Mouse (Mus musculus): ENCODE data around the gene Xpo6. TPM values are rescaled to one million over a fixed set of nuclear protein-coding genes. Genes with fewer than 3 reads are reported as not detected.

The Xpo6 gene
- polyA plus RNA-seq, 1 experiment from 2014 or later, result 35.1 TPM

DNA sequence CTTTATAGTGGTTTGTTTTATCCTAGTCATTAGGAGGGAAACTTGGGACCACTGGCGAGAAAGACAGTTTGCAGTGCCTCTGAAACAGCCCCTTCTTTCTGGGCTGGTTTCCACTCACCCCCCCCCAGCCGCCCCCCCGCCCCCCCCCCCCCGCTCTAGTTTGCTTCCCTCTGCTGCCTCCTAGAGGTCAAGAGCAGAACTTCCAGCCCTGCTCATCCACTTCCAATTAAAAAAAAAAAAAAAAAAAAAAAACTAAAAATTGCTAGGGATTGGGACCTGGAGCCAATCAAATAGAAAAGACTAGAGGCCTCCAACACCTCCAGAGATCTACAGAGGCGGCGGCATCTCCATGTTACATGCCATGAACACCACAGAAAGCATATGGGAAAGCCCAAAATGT is 112.1 kb downstream of the Xpo6 start:
- Histone ChIP-seq H3K27ac (no peak overlapping the region), H3K4me2 (no peak overlapping the region), H3K27me3 (replicated peaks) (peaks cover 19% of the 10 kb centered on the region), H3K9ac (no peak overlapping the region), H3K36me3 (no peaks in the 10 kb centered on the region), H3K4me1 (0 out of 2 replicates have a peak, but pooled peaks cover 7% of the 10 kb centered on the region), H3K4me3 (replicated peaks) (no peak overlapping the region), H3K9me3 (no peaks in the 10 kb centered on the region)
- WGBS, result 14% methylated on average over 6 of the region's 6 CpGs
- no peak for ATAC-seq (ENCODE audit: insufficient read depth, low FRiP score, low read depth)

DNA sequence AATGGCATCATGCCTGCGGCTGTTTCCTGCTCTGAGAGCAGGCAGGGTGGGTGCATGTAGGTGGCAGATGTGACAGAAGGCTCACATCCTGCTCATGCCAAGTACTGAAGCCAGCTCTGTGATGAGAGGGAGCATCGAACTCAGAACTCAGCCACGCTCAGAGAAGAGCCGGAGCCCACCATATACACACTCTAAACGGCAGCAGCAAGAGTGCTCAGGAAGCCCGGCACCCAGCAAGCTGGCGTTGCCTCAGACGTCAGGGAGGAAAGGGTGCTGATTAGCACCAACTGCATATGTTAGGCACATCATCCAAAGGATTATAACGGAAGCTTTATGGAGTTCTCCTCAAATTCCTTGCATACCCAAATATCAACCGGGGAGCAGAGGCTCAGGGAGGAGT is 112.7 kb downstream of the Xpo6 start:
- Histone ChIP-seq H3K27ac (no peak overlapping the region), H3K36me3 (no peaks in the 10 kb centered on the region), H3K4me2 (no peak overlapping the region), H3K27me3 (replicated peaks) (peaks cover 25% of the 10 kb centered on the region), H3K4me3 (replicated peaks) (no peak overlapping the region), H3K4me1 (0 out of 2 replicates have a peak, but pooled peaks cover 7% of the 10 kb centered on the region), H3K9me3 (no peaks in the 10 kb centered on the region), H3K9ac (no peak overlapping the region)
- WGBS, result 56% methylated on average over 10 of the region's 10 CpGs
- no peak for ATAC-seq (ENCODE audit: insufficient read depth, low FRiP score, low read depth)

DNA sequence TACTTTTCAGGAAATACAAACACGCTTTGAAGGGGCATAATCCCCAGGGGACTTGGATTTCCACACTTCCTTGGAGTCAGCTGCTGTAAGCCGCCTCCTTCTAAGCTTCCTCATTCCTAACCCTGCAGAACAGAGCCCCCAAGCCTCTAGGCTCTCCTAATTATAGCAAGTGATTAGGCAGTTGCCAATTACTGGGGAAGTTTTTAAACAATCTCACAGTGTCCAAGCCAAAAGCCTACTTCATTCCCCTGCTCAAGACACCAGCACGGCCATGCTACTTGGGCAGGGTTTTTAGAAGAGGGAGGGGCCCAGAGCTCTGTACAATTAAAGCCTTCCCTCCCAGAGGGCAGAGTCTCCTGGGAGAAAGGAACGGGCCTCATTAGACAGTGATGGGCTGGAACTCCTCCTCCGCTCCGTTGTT is 114.0 kb downstream of the Xpo6 start:
- 0 out of 2 replicates have a peak overlapping the region, but pooled peaks have one; percentile 13 for H3K4me2 ChIP-seq
- peak; percentile 28; the same call in 1 of the 2 replicates for ATAC-seq (ENCODE audit: insufficient read depth, low FRiP score, low read depth)
- H3K4me1 ChIP-seq, result peaks cover 18% of the 10 kb centered on the region; the same call in 1 of the 2 replicates
- 22% methylated on average over 6 of the region's 6 CpGs for WGBS
- H3K9me3 ChIP-seq, result no peaks in the 10 kb centered on the region
- no peak overlapping the region for H3K9ac ChIP-seq
- no peak overlapping the region for H3K27ac ChIP-seq
- peaks cover 37% of the 10 kb centered on the region for H3K27me3 ChIP-seq (replicated peaks)
- H3K4me3 ChIP-seq (replicated peaks), result no peak overlapping the region
- no peaks in the 10 kb centered on the region for H3K36me3 ChIP-seq

DNA sequence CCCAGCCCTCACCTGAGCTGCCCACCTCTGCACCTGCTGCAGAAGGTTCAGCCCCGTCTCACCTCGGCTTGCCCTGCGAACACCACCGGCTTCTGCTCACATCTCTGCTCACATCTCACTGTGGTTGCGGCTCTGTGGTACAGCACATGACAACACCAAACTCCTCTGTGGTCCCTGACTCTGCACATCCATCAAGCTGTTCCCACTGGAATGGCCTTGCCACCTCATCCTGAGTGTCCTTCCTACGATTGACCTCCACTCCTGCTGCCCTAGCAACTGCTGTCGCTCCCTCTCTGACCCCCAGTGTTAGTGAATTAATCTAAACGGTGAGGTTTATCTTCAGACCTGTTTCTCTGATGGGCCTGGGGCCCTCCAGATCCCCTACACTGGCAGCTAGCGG is 115.1 kb downstream of the Xpo6 start:
- Histone ChIP-seq H3K4me3 (replicated peaks) (no peak overlapping the region), H3K9ac (no peak overlapping the region), H3K9me3 (no peaks in the 10 kb centered on the region), H3K4me2 (no peak overlapping the region), H3K36me3 (no peaks in the 10 kb centered on the region), H3K4me1 (peaks cover 19% of the 10 kb centered on the region; the same call in 1 of the 2 replicates), H3K27ac (no peak overlapping the region), H3K27me3 (replicated peaks) (peaks cover 49% of the 10 kb centered on the region)
- ATAC-seq (ENCODE audit: insufficient read depth, low FRiP score, low read depth), result no peak
- 91% methylated on average over 9 of the region's 9 CpGs for WGBS

DNA sequence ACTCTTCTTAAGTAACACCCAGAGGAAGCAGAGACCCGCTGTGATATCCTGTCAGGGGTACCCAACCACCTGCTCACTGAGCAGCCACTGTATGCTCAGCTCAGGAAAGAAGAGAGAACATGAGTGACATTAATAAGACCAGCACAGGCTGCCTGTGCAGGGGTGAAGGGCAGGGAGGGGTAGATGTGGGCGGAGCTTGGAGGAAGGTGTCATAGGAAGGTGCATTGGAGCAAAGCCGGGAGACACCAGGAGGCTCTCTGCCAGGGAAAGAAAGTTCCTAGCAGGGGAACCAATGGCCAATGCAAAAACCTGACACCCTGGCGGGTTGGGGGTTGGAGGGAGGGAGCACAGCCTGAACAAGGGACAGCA is 116.3 kb downstream of the Xpo6 start:
- H3K9me3 ChIP-seq, result no peaks in the 10 kb centered on the region
- H3K4me3 ChIP-seq (replicated peaks), result no peak overlapping the region
- ATAC-seq (ENCODE audit: insufficient read depth, low FRiP score, low read depth), result no peak
- no peak overlapping the region for H3K27ac ChIP-seq
- H3K27me3 ChIP-seq (replicated peaks), result peaks cover 54% of the 10 kb centered on the region
- WGBS, result 15% methylated on average over 4 of the region's 4 CpGs
- no peak overlapping the region for H3K4me2 ChIP-seq
- no peak overlapping the region for H3K9ac ChIP-seq
- H3K4me1 ChIP-seq, result peaks cover 19% of the 10 kb centered on the region; the same call in 1 of the 2 replicates
- H3K36me3 ChIP-seq, result no peaks in the 10 kb centered on the region

DNA sequence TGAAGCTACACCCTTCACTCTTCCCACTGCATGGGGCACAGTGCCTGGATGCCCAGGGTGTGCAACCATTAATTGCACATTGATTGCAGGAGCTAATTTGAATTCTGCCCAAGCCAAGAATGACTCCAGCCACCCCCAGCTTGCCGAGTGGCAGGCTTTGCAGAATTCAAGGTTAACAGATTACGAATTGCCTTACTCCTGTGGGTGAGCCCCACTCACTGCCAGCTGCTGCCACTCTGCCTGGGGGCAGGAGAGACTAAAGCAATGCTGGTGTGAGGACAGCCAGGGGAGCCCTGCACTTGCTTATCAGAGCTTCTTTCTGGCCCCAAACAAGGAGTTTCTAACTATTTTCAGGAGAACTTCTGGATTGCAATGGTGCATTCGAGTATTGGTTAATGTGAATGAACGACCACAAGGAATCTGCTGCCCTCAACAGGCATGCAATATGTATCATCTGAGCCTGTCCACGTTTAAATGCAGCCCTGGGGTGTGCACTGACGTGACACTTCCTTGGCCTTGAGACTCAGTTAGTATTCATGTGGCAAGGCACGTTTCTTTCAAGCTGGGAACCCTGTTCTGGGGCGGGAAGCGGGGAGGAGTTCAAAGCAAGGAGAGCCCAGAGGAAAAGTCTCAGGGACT is 116.8 kb downstream of the Xpo6 start:
- H3K27me3 ChIP-seq (replicated peaks), result peaks cover 54% of the 10 kb centered on the region
- no peak overlapping the region for H3K9ac ChIP-seq
- H3K36me3 ChIP-seq, result no peaks in the 10 kb centered on the region
- WGBS, result 19% methylated on average over 9 of the region's 9 CpGs
- no peak overlapping the region for H3K4me3 ChIP-seq (replicated peaks)
- ATAC-seq (ENCODE audit: insufficient read depth, low FRiP score, low read depth), result no peak
- H3K4me1 ChIP-seq, result peaks cover 19% of the 10 kb centered on the region; the same call in 1 of the 2 replicates
- H3K27ac ChIP-seq, result no peak overlapping the region
- no peaks in the 10 kb centered on the region for H3K9me3 ChIP-seq
- no peak overlapping the region for H3K4me2 ChIP-seq

DNA sequence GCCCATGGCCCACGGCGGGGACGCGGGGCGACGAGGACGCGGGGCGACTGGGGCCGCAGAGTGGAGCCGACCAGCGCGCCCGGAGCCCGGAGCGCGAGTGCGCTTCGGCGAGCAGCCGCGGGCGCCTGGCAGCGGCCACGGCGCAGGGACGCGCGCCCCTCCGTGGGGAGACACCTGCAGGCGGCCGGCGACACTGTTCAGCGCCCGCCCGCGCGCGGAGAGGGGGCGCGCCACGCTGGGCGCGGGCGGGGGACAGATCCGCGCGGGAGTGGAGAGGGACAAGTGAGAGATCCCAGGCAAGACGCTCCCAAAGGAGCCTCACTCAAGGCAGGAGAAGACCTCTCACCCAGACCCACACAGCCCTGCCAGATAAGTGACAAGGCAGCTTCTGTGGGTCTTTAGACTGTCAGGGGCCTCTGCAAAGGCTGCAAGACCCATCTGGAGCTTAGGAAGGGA is 118.0 kb downstream of the Xpo6 start, which contains the start of gene Gsg1l:
Gene Gsg1l (minus strand): TSS at position 126 of the 456 bp plus-strand sequence.
- WGBS, result 2% methylated on average over 43 of the region's 49 CpGs
- no peaks in the 10 kb centered on the region for H3K9me3 ChIP-seq
- peaks cover 54% of the 10 kb centered on the region for H3K27me3 ChIP-seq (replicated peaks)
- 0 out of 2 replicates have a peak within 1 kb of the TSS, but pooled peaks have one; percentile 9 for H3K9ac ChIP-seq
- H3K4me3 ChIP-seq (replicated peaks), result peak within 1 kb of the TSS; percentile 53
- no peak for ATAC-seq (ENCODE audit: insufficient read depth, low FRiP score, low read depth)
- no peaks in the 10 kb centered on the region for H3K36me3 ChIP-seq
- H3K27ac ChIP-seq, result no peak within 1 kb of the TSS
- peaks cover 19% of the 10 kb centered on the region; the same call in 1 of the 2 replicates for H3K4me1 ChIP-seq
- H3K4me2 ChIP-seq, result peak within 1 kb of the TSS; percentile 96

DNA sequence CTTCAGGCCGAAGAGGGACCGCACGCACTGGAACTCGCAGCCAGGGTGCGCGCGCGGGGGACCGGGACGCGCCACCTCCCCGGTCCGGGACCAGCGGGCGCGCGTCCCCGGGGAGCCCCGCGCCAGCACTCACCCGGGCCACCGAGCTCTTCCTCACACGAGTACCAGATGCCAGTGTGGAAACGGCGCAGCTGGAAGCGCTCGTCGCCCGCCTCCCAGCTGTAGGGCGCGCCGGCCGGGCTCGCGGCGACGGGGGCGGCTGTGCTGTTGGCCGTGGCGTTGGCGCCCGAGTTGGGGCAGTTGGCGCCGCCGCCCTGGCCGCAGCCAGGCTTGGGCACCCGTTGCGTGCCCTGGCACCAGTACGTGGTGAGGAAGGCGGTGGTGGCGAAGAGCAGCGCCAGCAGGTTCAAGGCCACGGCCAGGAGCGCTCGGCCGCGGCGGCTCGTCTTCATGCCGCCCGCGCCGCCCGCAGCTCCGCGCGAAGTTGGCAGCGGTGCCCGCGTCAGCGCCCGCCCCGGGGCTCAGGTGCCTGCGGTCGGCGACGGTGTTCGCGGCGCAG is 118.5 kb downstream of the Xpo6 start:
- WGBS, result 2% methylated on average over 79 of the region's 80 CpGs
- Histone ChIP-seq H3K4me2 (peak overlapping the region; percentile 96), H3K4me1 (peaks cover 19% of the 10 kb centered on the region; the same call in 1 of the 2 replicates), H3K27ac (no peak overlapping the region), H3K27me3 (replicated peaks) (peaks cover 54% of the 10 kb centered on the region), H3K36me3 (no peaks in the 10 kb centered on the region), H3K9me3 (no peaks in the 10 kb centered on the region), H3K4me3 (replicated peaks) (peak overlapping the region; percentile 53), H3K9ac (0 out of 2 replicates have a peak overlapping the region, but pooled peaks have one; percentile 9)
- no peak for ATAC-seq (ENCODE audit: insufficient read depth, low FRiP score, low read depth)

DNA sequence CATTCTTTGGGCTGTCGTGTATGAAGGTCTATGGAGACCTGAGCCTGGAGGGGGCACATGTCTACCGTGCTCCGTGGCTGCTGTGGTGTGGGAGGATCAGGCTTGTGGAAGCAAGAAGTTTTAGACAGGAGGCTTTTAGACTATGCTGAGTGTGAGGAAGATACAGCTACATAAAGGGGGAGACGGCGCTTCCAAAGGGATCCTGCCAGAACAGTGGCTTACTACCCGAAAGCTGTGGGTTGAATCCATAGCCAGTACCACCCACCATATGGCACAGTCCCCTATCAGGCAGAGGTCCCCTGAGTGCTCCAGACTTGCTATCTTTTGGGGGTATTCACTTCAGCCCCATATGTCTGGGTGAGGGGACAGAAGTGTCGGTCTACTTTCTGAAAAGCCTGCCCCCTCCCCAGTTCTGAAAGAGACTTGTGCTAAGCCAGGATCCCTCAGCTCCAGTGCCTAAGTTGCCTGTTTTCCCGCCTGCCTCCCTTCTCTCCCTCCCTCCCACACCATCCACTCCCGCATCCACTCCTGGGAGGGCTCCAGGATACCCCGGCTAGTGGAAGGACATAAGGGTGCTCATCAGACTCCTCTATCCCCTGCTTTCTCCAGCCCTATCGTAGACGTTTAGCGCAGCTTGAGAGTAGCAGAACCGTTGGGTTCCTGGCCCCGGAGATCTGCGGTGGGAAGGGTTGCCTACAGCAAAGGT is 119.2 kb downstream of the Xpo6 start:
- peaks cover 54% of the 10 kb centered on the region for H3K27me3 ChIP-seq (replicated peaks)

DNA sequence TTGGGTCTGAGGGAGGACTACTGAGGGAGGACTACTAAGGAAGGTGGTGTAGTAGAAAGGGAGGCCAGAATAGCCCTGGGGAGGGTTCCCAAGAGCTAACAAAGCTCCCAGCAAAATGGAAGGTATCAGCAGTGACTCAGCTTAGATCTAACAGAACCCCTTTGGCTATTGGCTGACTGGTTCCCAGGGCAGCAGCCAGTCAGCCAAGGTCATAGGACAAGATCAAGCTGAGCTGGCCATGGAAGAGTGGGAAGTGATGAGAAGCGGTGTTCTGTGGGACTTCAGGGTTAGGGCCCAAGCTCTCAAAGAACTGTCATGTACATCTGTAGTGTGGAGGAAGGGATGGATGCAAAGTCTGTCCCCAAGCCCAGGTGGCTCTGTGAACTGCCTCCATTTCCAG is 123.4 kb downstream of the Xpo6 start:
- 88% methylated on average over 1 of the region's 1 CpGs for WGBS
- H3K4me1 ChIP-seq, result peaks cover 6% of the 10 kb centered on the region; the same call in 1 of the 2 replicates
- no peaks in the 10 kb centered on the region for H3K9me3 ChIP-seq
- H3K4me3 ChIP-seq (replicated peaks), result no peak overlapping the region
- H3K9ac ChIP-seq, result no peak overlapping the region
- H3K27ac ChIP-seq, result no peak overlapping the region
- ATAC-seq (ENCODE audit: insufficient read depth, low FRiP score, low read depth), result no peak
- no peak overlapping the region for H3K4me2 ChIP-seq
- peaks cover 23% of the 10 kb centered on the region for H3K27me3 ChIP-seq (replicated peaks)
- H3K36me3 ChIP-seq, result no peaks in the 10 kb centered on the region

More for the DNA sequence above, 119.2 kb downstream of the Xpo6 start:
- Histone ChIP-seq H3K9me3 (no peaks in the 10 kb centered on the region), H3K27ac (no peak overlapping the region), H3K4me2 (peak overlapping the region; percentile 96), H3K9ac (no peak overlapping the region), H3K36me3 (no peaks in the 10 kb centered on the region), H3K4me1 (peaks cover 12% of the 10 kb centered on the region; the same call in 1 of the 2 replicates), H3K4me3 (replicated peaks) (peak overlapping the region; percentile 53)
- WGBS, result 23% methylated on average over 16 of the region's 16 CpGs
- no peak for ATAC-seq (ENCODE audit: insufficient read depth, low FRiP score, low read depth)

DNA sequence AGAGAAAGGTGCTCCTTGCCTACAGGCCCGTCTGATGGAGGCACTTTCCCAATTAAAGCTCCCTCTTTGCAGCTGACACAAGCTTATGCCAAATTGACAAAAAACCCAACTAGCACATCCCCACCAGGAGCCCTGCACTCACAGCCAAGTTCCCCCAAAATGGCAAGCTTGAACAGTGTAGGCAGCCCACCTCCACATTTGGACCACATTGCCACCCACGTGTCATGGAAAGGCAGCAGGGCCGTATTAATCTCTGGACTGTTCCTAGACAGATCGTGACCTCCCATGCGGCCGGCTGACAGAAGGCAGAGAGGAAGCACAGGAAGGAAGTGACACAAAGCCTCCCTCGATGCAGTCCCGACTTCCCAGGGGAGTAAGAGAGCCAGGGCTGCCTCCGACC is 125.2 kb downstream of the Xpo6 start:
- Histone ChIP-seq H3K4me1 (no peaks in the 10 kb centered on the region), H3K27me3 (replicated peaks) (peaks cover 4% of the 10 kb centered on the region), H3K9ac (no peak overlapping the region), H3K4me2 (no peak overlapping the region), H3K9me3 (no peaks in the 10 kb centered on the region), H3K36me3 (no peaks in the 10 kb centered on the region), H3K27ac (no peak overlapping the region), H3K4me3 (replicated peaks) (no peak overlapping the region)
- WGBS, result 54% methylated on average over 9 of the region's 9 CpGs
- ATAC-seq (ENCODE audit: insufficient read depth, low FRiP score, low read depth), result no peak

DNA sequence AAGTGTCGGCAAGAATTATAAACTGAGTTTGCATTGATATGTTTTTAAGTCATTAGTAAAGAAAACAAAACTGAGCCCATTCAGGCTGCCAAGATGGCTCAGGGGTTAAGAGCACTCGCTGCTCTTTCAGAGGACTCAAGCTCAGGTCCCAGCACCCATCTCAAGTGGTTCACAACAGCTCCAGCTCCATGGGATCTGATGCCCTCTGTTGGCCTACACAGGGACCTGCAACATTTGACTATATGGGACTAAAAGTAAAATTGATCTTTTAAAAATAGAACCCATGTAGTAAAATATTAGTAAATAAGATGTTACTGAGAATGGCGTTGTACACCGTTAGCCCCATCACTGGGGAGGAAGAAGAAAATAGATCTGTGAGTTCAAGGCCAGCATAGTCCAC is 130.0 kb downstream of the Xpo6 start:
- 82% methylated on average over 4 of the region's 4 CpGs for WGBS
- ATAC-seq (ENCODE audit: insufficient read depth, low FRiP score, low read depth), result no peak
- Histone ChIP-seq H3K27me3 (replicated peaks) (no peaks in the 10 kb centered on the region), H3K9me3 (no peaks in the 10 kb centered on the region), H3K4me2 (no peak overlapping the region), H3K4me3 (replicated peaks) (no peak overlapping the region), H3K4me1 (no peaks in the 10 kb centered on the region), H3K27ac (no peak overlapping the region), H3K9ac (no peak overlapping the region), H3K36me3 (no peaks in the 10 kb centered on the region)

All from stomach, embryonic 15.5 days (tissue).